Mouse (Mus musculus) neural tube, embryonic 14.5 days (tissue): ENCODE results near the gene Mrps11. TPM values are rescaled to one million over a fixed set of nuclear protein-coding genes. Genes with fewer than 3 reads are reported as not detected.

Source experiments
- ATAC-seq: fragments of 200-750 bp; cut with Nextera tagmentation; 2 replicates; pipeline ENCODE4 v1.8.0; 2017; ENCODE audit warnings: low read depth, mild to moderate bottlenecking, moderate TSS enrichment, moderate library complexity
- H3K27ac ChIP-seq: fragments of 300-500 bp; sonication (generic); 2 replicates; pipeline ENCODE4 v1.5.1; 2014; ENCODE audit warnings: low read depth, mild to moderate bottlenecking, control low read depth, low read length, moderate library complexity, mixed read lengths
- H3K27me3 ChIP-seq: fragments of 300-500 bp; sonication (generic); 2 replicates; pipeline ENCODE4 v1.6.1; 2014; ENCODE audit warnings: low read length; ENCODE audit not compliant: control insufficient read depth, insufficient read depth
- H3K36me3 ChIP-seq: fragments of 300-500 bp; sonication (generic); 2 replicates; pipeline ENCODE4 v1.6.1; 2014; ENCODE audit warnings: low read length, mixed read lengths; ENCODE audit not compliant: control insufficient read depth, insufficient read depth
- H3K4me1 ChIP-seq: fragments of 300-500 bp; sonication (generic); 2 replicates; pipeline ENCODE4 v1.6.1; 2014; ENCODE audit warnings: low read length; ENCODE audit not compliant: control insufficient read depth, insufficient read depth
- H3K4me2 ChIP-seq: fragments of 300-500 bp; sonication (generic); 2 replicates; pipeline ENCODE4 v1.6.1; 2014; ENCODE audit warnings: mild to moderate bottlenecking, low read depth, low read length, control low read depth
- H3K4me3 ChIP-seq: fragments of 300-500 bp; sonication (generic); 2 replicates; pipeline ENCODE4 v1.5.1; 2014; ENCODE audit warnings: low read depth, low read length, control low read depth, mixed read lengths
- H3K9ac ChIP-seq: fragments of 300-500 bp; sonication (generic); replicated peaks from 2 replicates; pipeline ENCODE4 v1.6.1; 2014; ENCODE audit warnings: low read depth, mild to moderate bottlenecking, control low read depth, low read length, mixed read lengths
- H3K9me3 ChIP-seq: fragments of 300-500 bp; sonication (generic); 2 replicates; pipeline ENCODE4 v1.6.1; 2016; ENCODE audit warnings: low read length; ENCODE audit not compliant: control insufficient read depth
- WGBS: fragments of 180-500 bp; shearing (Covaris S2); extraction: QIAGEN DNeasy Blood & Tissue Kit; methylation state at CpG from one replicate; pipeline ENCODE4 v1.1.7; 2014; 5-methylcytosine and 5-hydroxymethylcytosine counted together
- polyA plus RNA-seq: library from polyadenylated mRNA; unstranded; fragments of >200 nt; fragmentation: Nextera tagmentation; extraction: Ambion mirVana; gene quantifications from 2 replicates; pipeline ENCODE4 v1.2.1, GENCODE M21; 2014

The Mrps11 gene
- polyA plus RNA-seq, 1 experiment from 2014 or later, result 74.0 TPM

DNA sequence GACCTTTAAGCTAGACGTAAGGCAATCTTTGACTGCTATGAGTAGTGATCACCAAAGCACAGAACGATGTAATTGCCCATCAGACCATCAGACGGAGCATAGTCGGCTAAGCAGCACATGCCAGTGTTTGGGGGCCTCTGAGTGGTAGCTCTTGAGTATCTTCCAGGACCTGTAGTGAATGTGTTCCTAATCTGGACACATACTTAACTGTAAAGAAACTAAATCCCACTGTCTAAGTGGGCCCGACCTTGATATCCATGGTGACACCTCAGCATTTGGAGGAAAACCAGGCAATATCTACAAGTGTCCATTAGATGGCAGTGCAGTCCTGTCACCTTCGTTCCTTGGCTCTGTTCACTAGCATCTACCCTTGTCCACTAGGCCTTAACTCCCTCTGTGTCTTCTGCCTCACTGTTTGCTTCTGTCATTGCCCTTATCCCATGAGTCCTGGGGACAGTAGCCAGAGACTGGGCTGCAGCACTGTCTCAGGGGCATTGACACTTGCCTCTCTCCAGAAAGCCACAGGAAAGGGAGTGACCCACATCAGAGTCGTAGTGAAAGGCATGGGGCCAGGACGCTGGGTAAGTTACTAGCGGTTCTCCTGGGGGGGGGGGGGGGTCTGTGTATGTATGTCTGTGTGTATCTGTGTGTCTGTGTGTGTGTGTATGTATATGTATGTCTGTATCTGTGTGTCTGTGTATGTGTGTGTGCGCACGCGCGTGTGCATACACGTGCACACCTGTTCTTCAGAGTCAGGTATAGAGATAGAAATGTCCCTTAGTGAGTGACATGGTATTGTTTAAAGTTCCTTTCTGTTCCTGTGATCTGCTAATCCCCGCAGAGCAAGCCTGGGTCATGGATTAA is 8.7 kb downstream of the Mrps11 start:
- no peak overlapping the region for H3K4me3 ChIP-seq
- H3K27me3 ChIP-seq, result no peaks in the 10 kb centered on the region
- H3K36me3 ChIP-seq, result peaks cover 16% of the 10 kb centered on the region
- H3K4me1 ChIP-seq, result no peaks in the 10 kb centered on the region
- H3K27ac ChIP-seq, result no peak overlapping the region
- H3K9me3 ChIP-seq, result no peaks in the 10 kb centered on the region
- no peak overlapping the region for H3K9ac ChIP-seq
- peak; percentile 81; the same call in 1 of the 2 replicates for ATAC-seq
- 83% methylated on average over 15 of the region's 15 CpGs for WGBS
- H3K4me2 ChIP-seq, result no peak overlapping the region

DNA sequence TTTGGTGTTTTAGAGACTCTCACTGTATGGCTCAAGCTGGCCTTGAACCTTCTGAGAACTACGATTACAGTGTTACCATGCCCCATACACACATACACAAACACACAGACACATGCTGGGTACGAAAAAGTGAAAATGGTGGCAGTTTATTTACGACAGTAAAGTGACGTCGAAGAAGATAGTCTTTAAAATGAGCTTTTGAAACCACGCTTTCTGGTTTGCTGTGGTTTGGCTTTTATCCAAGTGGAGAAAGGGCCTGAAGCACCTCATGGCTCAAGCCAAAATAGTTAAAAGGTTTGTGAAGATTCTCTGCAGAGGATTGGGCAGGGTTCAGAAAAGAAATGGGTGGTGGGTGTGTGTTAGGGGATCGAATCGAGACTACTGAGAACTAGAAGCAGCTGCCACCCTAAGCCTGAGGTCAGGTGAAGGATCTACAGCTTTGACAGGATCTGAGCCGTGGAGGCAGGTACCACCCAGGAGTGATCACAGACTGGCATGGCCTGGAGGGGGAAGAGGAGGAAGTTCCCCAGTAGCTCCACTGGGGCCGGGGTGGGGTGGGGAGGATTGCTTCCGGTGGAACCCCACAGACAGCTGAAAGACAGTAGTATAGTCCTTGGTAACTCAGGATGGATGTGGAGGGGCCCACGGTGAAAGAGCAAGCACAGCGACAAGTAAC is 11.1 kb downstream of the Mrps11 start:
- H3K4me1 ChIP-seq, result no peaks in the 10 kb centered on the region
- 84% methylated on average over 13 of the region's 13 CpGs for WGBS
- ATAC-seq, result no peak
- H3K27ac ChIP-seq, result no peak overlapping the region
- no peaks in the 10 kb centered on the region for H3K27me3 ChIP-seq
- no peak overlapping the region for H3K9ac ChIP-seq
- no peak overlapping the region for H3K4me2 ChIP-seq
- H3K9me3 ChIP-seq, result no peaks in the 10 kb centered on the region
- H3K4me3 ChIP-seq, result no peak overlapping the region
- H3K36me3 ChIP-seq, result peaks cover 12% of the 10 kb centered on the region

DNA sequence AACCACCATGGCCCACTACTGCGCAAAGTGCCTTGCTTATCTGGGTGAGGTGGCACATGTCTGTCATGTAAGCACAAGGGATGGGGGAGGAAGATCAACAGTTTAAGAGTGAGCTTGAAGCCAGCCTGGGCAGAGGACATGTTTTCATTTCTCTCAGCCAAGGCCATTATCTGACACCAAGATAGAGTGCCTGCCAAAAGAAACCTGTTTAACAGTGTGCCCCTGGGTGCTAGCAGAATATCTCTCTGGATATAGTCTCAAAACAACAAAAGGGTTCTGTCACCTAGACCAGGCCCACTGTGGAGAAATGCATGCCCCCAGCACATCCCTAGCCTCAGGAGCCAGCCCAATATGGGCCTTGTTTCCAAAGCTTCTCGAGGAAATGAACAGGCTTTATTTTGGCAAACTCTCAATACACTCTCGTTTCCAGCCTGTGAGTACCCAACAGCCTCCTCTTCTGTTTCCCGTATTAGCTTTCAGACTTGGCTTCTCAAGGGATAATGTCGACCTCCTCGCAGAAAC is 11.7 kb downstream of the Mrps11 start:
- Histone ChIP-seq H3K27me3 (no peaks in the 10 kb centered on the region), H3K9ac (no peak overlapping the region), H3K4me3 (no peak overlapping the region), H3K4me1 (no peaks in the 10 kb centered on the region), H3K4me2 (no peak overlapping the region), H3K36me3 (peaks cover 7% of the 10 kb centered on the region; the same call in 1 of the 2 replicates), H3K27ac (no peak overlapping the region), H3K9me3 (no peaks in the 10 kb centered on the region)
- 84% methylated on average over 6 of the region's 6 CpGs for WGBS
- no peak for ATAC-seq

DNA sequence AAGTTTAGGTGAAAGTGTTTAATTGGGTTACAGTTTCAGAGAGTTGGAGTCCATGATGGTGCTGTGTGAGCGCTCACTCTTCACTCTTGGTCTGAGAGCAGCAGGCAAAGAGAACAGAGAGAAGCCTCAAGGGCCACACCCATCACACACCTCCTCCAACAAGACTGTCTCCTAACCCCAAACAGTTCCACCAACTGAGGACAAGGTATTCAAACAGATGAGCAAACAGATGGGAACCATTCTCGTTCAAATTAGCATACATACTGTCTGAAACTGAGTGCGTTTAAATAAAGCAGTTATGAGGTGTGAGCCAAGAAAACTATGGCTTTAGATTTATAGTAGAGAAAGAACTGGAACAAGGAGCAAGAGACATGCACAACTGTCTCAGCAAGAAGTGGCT is 13.7 kb downstream of the Mrps11 start:
- H3K36me3 ChIP-seq, result no peaks in the 10 kb centered on the region
- no peak overlapping the region for H3K4me3 ChIP-seq
- H3K27ac ChIP-seq, result no peak overlapping the region
- no peak for ATAC-seq
- 71% methylated on average over 3 of the region's 3 CpGs for WGBS
- no peaks in the 10 kb centered on the region for H3K9me3 ChIP-seq
- H3K9ac ChIP-seq, result no peak overlapping the region
- H3K4me1 ChIP-seq, result no peaks in the 10 kb centered on the region
- no peak overlapping the region for H3K4me2 ChIP-seq
- H3K27me3 ChIP-seq, result no peaks in the 10 kb centered on the region

DNA sequence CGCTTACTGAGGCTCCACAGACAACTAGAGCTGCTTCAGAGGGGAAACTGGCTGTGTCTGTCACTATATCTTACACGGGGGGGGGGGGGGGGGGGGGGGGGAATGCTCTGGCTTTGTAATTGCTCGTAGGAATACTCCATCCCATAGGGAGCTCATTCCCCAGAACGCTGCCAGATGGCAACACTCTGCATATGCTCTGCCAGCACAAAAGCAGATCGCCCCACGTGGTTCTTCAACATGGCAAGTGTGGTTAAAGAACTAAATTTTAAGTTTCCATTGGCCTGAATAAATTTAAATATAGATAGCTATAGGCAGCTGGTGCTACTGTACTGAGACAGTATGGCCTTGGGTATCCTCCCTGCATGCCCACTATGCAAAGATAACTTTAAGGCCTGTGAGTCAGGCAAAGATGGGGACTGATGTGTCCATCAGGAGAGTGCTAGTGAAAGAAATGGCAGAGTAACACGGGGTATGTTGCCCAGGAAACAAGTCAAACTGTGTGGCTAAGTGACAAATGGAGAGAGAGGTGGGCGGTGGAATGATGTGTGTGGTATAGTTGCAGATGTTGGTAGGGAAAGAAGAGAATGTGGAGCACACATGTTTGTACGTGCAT is 15.0 kb downstream of the Mrps11 start:
- Histone ChIP-seq H3K9ac (no peak overlapping the region), H3K9me3 (no peaks in the 10 kb centered on the region), H3K27me3 (no peaks in the 10 kb centered on the region), H3K4me1 (no peaks in the 10 kb centered on the region), H3K27ac (no peak overlapping the region), H3K36me3 (no peaks in the 10 kb centered on the region), H3K4me3 (no peak overlapping the region), H3K4me2 (no peak overlapping the region)
- peak; percentile 59; the same call in 1 of the 2 replicates for ATAC-seq
- 37% methylated on average over 8 of the region's 9 CpGs for WGBS

DNA sequence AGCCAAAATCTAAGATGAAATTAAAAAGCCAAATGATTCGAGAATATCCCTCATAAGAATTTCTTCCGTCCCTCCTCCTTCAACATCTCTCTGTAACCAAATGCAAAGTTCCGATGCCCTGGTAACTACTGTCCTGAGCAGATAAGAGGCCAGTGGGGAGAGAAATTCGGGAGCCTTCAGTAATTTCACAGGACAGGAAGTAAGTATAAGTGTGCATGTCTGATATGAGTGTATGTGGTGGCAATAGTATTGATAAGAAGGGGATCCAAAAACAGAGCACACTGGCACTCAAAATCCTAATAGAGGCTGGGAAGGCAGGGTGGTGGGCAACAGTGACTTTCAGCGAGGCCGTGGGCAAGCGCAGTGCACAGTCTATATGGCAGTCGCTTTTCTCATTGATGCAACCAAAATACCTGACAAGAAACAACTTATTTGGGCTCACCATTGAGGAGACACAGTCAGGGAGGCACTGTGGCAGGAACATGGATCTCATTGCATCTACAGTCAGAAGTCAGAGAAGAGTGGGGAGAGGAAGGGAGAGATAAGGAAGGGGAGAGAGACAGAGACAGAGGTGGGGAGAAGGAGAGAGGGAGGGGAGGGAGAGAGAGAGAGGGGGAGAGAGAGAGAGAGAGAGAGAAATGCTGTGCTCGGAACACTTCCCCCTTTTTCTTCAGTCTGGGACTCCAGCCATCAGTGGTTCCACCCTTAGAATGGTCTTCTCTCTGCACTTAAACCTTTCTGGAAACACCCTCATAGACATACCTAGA is 17.0 kb downstream of the Mrps11 start:
- no peak overlapping the region for H3K4me3 ChIP-seq
- ATAC-seq, result no peak
- no peaks in the 10 kb centered on the region for H3K4me1 ChIP-seq
- no peaks in the 10 kb centered on the region for H3K36me3 ChIP-seq
- 79% methylated on average over 9 of the region's 9 CpGs for WGBS
- H3K4me2 ChIP-seq, result no peak overlapping the region
- H3K27me3 ChIP-seq, result no peaks in the 10 kb centered on the region
- H3K27ac ChIP-seq, result no peak overlapping the region
- H3K9ac ChIP-seq, result no peak overlapping the region
- H3K9me3 ChIP-seq, result no peaks in the 10 kb centered on the region

DNA sequence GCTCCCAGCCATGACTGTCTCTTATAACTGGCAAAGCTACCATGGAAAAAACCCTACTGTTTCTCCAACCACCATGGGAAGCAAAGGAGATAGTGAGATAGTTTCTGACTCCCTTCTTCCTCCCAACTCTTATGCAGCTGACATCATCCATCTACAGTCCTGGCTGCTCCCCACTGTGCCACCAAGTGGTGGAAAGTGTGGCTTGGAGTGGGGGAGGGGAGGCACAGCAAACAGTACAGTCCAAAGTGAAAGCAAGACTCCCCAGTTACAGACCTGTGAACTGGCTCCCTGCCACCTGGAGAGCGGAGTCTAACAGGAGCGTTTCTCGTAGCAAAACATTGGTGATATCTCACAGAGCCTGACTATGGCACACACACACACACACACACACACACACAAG is 20.9 kb downstream of the Mrps11 start:
- 88% methylated on average over 3 of the region's 3 CpGs for WGBS

DNA sequence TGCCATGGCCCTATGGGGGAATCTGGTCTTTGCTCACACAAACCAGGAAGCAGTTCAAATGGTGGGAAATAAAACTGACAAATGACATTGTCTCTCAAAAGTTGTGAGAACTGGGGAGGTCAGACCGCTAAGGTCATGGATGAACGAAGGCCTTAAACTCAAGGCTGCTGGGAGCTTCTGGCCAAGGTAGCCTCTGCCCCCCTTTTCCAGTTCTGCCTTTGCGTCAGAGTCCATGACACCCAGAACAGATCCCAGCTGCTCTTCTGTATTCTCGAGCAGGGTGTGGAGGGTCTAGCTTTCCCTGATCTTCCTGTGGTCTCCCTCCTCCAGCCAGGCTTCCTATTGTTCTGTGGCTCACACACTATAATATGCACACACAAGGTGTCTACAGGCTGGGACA is 24.3 kb downstream of the Mrps11 start:
- no peak overlapping the region for H3K27ac ChIP-seq
- ATAC-seq, result no peak
- H3K4me2 ChIP-seq, result no peak overlapping the region
- WGBS, result 86% methylated on average over 4 of the region's 4 CpGs
- H3K4me3 ChIP-seq, result no peak overlapping the region
- H3K9me3 ChIP-seq, result no peaks in the 10 kb centered on the region
- H3K27me3 ChIP-seq, result no peaks in the 10 kb centered on the region
- no peak overlapping the region for H3K9ac ChIP-seq
- no peaks in the 10 kb centered on the region for H3K4me1 ChIP-seq
- H3K36me3 ChIP-seq, result no peaks in the 10 kb centered on the region

More for the DNA sequence above, 20.9 kb downstream of the Mrps11 start:
- H3K9ac ChIP-seq, result no peak overlapping the region
- no peak overlapping the region for H3K4me3 ChIP-seq
- no peaks in the 10 kb centered on the region for H3K4me1 ChIP-seq
- H3K9me3 ChIP-seq, result no peaks in the 10 kb centered on the region
- no peaks in the 10 kb centered on the region for H3K27me3 ChIP-seq
- no peak overlapping the region for H3K4me2 ChIP-seq
- H3K27ac ChIP-seq, result no peak overlapping the region
- ATAC-seq, result no peak
- H3K36me3 ChIP-seq, result no peaks in the 10 kb centered on the region
